Mouse (Mus musculus) lung, adult 2 months (tissue): Measurements from ENCODE around the gene E2f2.

Source experiments
- CTCF ChIP-seq: fragments of 200-500 bp; IDR thresholded peaks from 2 replicates; pipeline ENCODE4 v1.5.1; 2011; ENCODE audit warnings: mild to moderate bottlenecking, low read length, control low read depth; ENCODE audit not compliant: insufficient read depth
- POLR2A ChIP-seq: fragments of 200-500 bp; IDR thresholded peaks from 2 replicates; pipeline ENCODE4 v1.6.1; 2011; ENCODE audit warnings: low read depth, mild to moderate bottlenecking, control low read depth, low read length, borderline replicate concordance; ENCODE audit errors: extremely low read depth

- TF ChIP-seq CTCF (no peak), POLR2A (0 out of 2 replicates have a peak, but pooled peaks have one; percentile 19)
Measured at GRCm38 (mm10) chr4:136177612-136178474, 5.6 kb downstream of the E2f2 start.
